Mouse (Mus musculus): ENCODE data around the gene Snrpf.

The Snrpf gene

DNA sequence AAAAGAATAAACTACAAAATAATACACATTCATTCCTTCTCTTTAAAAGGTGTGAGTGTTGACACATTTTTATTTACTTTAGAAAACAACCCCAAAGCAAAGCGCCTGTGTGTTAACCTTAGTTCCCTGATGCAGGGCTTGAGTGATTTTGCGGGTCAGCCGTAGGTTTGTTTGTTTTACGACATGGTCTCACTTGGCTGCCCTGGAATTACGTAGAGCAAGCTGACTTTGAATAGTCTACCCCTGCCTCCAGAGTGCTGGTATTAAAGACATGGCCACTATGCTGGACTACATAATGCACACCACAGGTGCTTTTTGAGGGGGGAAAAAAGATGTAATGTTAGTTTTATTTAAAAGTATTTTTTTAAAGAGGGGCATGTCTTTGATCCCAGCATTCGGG lies 50.7 kb downstream of the Snrpf start:
- no peaks in the 10 kb centered on the region for H3K9me3 ChIP-seq (ENCODE audit: low read length)
- H3K4me3 ChIP-seq (replicated peaks; ENCODE audit: low read length): no peak overlapping the region
- peaks cover 37% of the 10 kb centered on the region for H3K4me1 ChIP-seq (replicated peaks; ENCODE audit: low read depth, low read length)
- TF ChIP-seq CTCF (conservative IDR thresholded peaks at IDR 0.05; ENCODE audit: low read length) (no peak), NANOG (IDR thresholded peaks at IDR 0.05; ENCODE audit: borderline replicate concordance, low read length) (no peak)
- H3K27me3 ChIP-seq (ENCODE audit: insufficient read depth, low read length): peaks cover 42% of the 10 kb centered on the region
- H3K36me3 ChIP-seq (ENCODE audit: insufficient read depth, low read length): no peaks in the 10 kb centered on the region

DNA sequence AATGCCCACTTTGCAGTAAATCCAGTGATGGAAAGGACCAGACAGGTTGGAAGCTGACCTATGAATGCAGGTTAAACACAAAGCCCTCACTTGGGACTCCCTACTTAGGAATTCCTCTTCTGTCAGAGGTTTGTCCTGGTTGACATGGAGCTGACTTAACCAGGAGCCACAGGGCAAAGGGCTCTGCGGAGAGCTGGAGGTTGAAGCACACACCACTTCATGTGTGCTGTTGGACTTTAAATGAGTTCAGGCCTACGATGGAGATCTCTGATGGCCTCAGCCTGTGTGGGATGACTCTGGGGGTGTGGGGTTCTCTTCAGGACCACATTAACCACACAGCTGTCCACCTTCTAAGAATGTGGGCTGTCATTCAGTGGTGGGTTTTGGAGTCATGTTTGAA lies 51.2 kb downstream of the Snrpf start:
- Histone ChIP-seq H3K36me3 (ENCODE audit: insufficient read depth, low read length) (no peaks in the 10 kb centered on the region), H3K4me3 (replicated peaks; ENCODE audit: low read length) (no peak overlapping the region), H3K4me1 (replicated peaks; ENCODE audit: low read depth, low read length) (peaks cover 32% of the 10 kb centered on the region), H3K9me3 (ENCODE audit: low read length) (no peaks in the 10 kb centered on the region), H3K27me3 (ENCODE audit: insufficient read depth, low read length) (peaks cover 42% of the 10 kb centered on the region)
- TF ChIP-seq NANOG (IDR thresholded peaks at IDR 0.05; ENCODE audit: borderline replicate concordance, low read length): no peak
- TF ChIP-seq CTCF (conservative IDR thresholded peaks at IDR 0.05; ENCODE audit: low read length): no peak
- no peak for TF ChIP-seq POU5F1 (IDR thresholded peaks at IDR 0.05; ENCODE audit: borderline replicate concordance, low read length)

All from E14TG2a.4 (cell line).